Mouse (Mus musculus) limb, embryonic 11.5 days (tissue): ENCODE measurements around the gene Zc3hc1. TPM values are rescaled to one million over a fixed set of nuclear protein-coding genes. Genes with fewer than 3 reads are reported as not detected.

Experiments used
- ATAC-seq: fragments of 200-750 bp; cut with Nextera tagmentation; 2 replicates; pipeline ENCODE4 v1.8.0; 2017; ENCODE audit warnings: low read depth; ENCODE audit not compliant: insufficient number of reproducible peaks, low FRiP score, low TSS enrichment
- DNase-seq: peaks from one replicate; pipeline ENCODE4 v3.0.0-alpha.2; 2015; ENCODE audit warnings: low spot score
- H3K27ac ChIP-seq: fragments of 300-500 bp; sonication (generic); replicated peaks from 2 replicates; pipeline ENCODE4 v1.5.1; 2014; ENCODE audit warnings: low read depth, mild to moderate bottlenecking, low read length
- H3K27me3 ChIP-seq: fragments of 300-500 bp; sonication (generic); 2 replicates; pipeline ENCODE4 v1.6.1; 2014; ENCODE audit warnings: mild to moderate bottlenecking, low read length, mixed read lengths; ENCODE audit not compliant: control insufficient read depth, insufficient read depth
- H3K36me3 ChIP-seq: fragments of 300-500 bp; sonication (generic); 2 replicates; pipeline ENCODE4 v1.6.1; 2014; ENCODE audit warnings: mild to moderate bottlenecking, low read length, moderate library complexity, mixed read lengths; ENCODE audit not compliant: control insufficient read depth, insufficient read depth
- H3K4me1 ChIP-seq: fragments of 300-500 bp; sonication (generic); 2 replicates; pipeline ENCODE4 v1.6.1; 2014; ENCODE audit warnings: low read length, mixed read lengths; ENCODE audit not compliant: control insufficient read depth, insufficient read depth
- H3K4me2 ChIP-seq: fragments of 300-500 bp; sonication (generic); 2 replicates; pipeline ENCODE4 v1.6.1; 2014; ENCODE audit warnings: low read depth, mild to moderate bottlenecking, moderate library complexity; ENCODE audit not compliant: severe bottlenecking
- H3K4me3 ChIP-seq: fragments of 300-500 bp; sonication (generic); 2 replicates; pipeline ENCODE4 v1.5.1; 2014; ENCODE audit warnings: low read depth, low read length
- H3K9ac ChIP-seq: fragments of 300-500 bp; sonication (generic); 2 replicates; pipeline ENCODE4 v1.6.1; 2014; ENCODE audit warnings: mild to moderate bottlenecking, low read length
- H3K9me3 ChIP-seq: fragments of 300-500 bp; sonication (generic); 2 replicates; pipeline ENCODE4 v1.6.1; 2016; ENCODE audit warnings: low read length; ENCODE audit not compliant: control insufficient read depth
- WGBS: fragments of 180-500 bp; shearing (Covaris S2); extraction: QIAGEN DNeasy Blood & Tissue Kit; methylation state at CpG from one replicate; pipeline ENCODE4 v1.1.7; 2014; 5-methylcytosine and 5-hydroxymethylcytosine counted together
- polyA plus RNA-seq: library from polyadenylated mRNA; unstranded; fragments of >200 nt; fragmentation: Nextera tagmentation; extraction: Ambion mirVana; gene quantifications from 2 replicates; pipeline ENCODE4 v1.2.1, GENCODE M21; 2014

The Zc3hc1 gene
- polyA plus RNA-seq, 1 experiment from 2014 or later = 93.7 TPM

DNA sequence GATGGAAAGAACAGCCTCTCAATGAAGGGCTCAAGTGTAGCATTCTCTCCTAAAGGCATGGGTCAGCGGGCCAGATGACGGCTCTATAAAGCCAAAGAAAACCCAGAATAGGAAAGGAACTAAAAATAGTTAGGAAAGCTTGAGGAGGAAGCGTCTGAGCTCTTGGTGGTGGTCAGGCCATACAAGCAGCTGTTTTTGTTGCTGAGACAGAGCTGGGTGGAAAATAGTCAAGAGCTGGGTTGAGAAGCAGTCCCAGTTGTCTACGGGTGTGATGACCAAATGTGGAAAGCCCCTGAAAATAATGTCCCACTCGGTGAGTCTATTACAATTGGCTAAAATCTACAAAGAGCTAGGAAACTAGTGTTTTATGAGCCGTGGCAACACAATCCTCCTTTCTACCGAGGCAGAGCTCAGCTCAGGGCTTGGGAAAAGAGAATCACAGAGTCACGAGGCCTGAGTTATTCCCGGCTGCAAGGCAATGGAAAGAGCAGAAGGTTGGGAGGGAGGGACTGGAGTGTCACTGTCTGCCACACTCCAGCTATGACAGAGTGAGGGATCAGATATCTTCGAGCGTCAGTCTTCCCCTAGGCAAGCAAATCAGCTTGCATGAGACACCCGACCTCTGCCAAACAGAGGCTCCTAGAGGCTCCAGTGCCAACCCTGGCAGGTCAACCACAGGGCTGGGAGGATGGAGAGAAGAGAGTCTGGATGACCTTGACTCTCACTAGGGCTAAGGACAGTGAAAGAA, 30.9 kb downstream of the Zc3hc1 start:
- DNase-seq = no peak
- Histone ChIP-seq H3K4me2 (no peak overlapping the region), H3K36me3 (no peaks in the 10 kb centered on the region; the same call in 1 of the 2 replicates), H3K4me3 (no peak overlapping the region), H3K9ac (no peak overlapping the region), H3K27me3 (no peaks in the 10 kb centered on the region), H3K9me3 (no peaks in the 10 kb centered on the region), H3K27ac (no peak overlapping the region), H3K4me1 (no peaks in the 10 kb centered on the region)
- WGBS = 72% methylated on average over 12 of the region's 12 CpGs
- ATAC-seq = no peak

DNA sequence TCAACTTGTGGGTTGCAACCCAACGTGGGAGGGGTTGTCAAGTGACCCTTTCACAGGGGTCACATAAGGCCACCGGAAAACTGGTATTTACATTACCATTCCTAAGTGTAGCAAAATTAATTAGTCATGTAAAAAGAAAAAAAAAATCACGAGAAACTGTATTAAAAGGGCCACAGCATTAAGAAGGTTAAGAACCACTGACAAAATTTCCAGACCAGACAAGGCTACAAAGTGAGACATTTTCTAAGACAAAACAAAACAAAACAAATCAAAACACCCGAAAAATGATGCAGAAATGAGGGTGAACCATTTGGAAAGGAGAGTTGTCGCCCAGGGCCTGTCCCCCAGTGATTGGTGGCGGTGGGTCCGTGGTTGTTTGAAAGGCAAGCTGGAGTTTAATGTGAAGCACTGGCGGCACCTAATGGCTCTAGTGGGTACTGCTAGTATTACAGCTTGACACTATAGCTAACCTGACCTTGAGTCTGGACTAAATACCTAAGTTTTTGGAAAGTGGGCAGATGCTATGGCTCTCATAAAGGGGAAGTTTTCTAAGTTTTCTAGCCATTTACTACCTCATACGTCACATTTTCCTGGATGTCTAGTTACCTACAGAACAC, 33.2 kb downstream of the Zc3hc1 start:
- H3K27ac ChIP-seq = no peak overlapping the region

GRCm38 (mm10) chr6:30356680-30357079, 34.1 kb downstream of the Zc3hc1 start:
- Histone ChIP-seq H3K9me3 (no peaks in the 10 kb centered on the region), H3K36me3 (no peaks in the 10 kb centered on the region), H3K9ac (no peak overlapping the region), H3K27ac (no peak overlapping the region), H3K4me3 (no peak overlapping the region), H3K27me3 (no peaks in the 10 kb centered on the region), H3K4me1 (no peaks in the 10 kb centered on the region), H3K4me2 (no peak overlapping the region)
- DNase-seq (no peak), ATAC-seq (no peak)
- WGBS = 90% methylated on average over 12 of the region's 12 CpGs

More for the DNA sequence above, 33.2 kb downstream of the Zc3hc1 start:
- Histone ChIP-seq H3K9me3 (no peaks in the 10 kb centered on the region), H3K4me2 (no peak overlapping the region), H3K27me3 (no peaks in the 10 kb centered on the region), H3K9ac (no peak overlapping the region), H3K36me3 (no peaks in the 10 kb centered on the region), H3K4me3 (no peak overlapping the region), H3K4me1 (no peaks in the 10 kb centered on the region)
- WGBS = 24% methylated on average over 9 of the region's 9 CpGs
- ATAC-seq (no peak), DNase-seq (peak; percentile 91)

- H3K9me3 ChIP-seq = no peaks in the 10 kb centered on the region
- H3K36me3 ChIP-seq = no peaks in the 10 kb centered on the region
- DNase-seq (no peak), ATAC-seq (no peak)
- WGBS = 81% methylated on average over 5 of the region's 5 CpGs
- H3K27ac ChIP-seq = no peak overlapping the region
- no peak overlapping the region for H3K9ac ChIP-seq
- no peak overlapping the region for H3K4me2 ChIP-seq
- no peak overlapping the region for H3K4me3 ChIP-seq
- no peaks in the 10 kb centered on the region for H3K4me1 ChIP-seq
- no peaks in the 10 kb centered on the region for H3K27me3 ChIP-seq
These were observed 34.7 kb downstream of the Zc3hc1 start for GRCm38 (mm10) chr6:30356161-30356560.

- H3K9me3 ChIP-seq = no peaks in the 10 kb centered on the region
- 85% methylated on average over 8 of the region's 8 CpGs for WGBS
- no peak overlapping the region for H3K9ac ChIP-seq
- ATAC-seq (no peak), DNase-seq (no peak)
- H3K4me2 ChIP-seq = no peak overlapping the region
- H3K36me3 ChIP-seq = no peaks in the 10 kb centered on the region
- H3K4me3 ChIP-seq = no peak overlapping the region
- H3K4me1 ChIP-seq = no peaks in the 10 kb centered on the region
- H3K27me3 ChIP-seq = no peaks in the 10 kb centered on the region
- no peak overlapping the region for H3K27ac ChIP-seq
These were observed 35.1 kb downstream of the Zc3hc1 start for GRCm38 (mm10) chr6:30355701-30356100.

DNA sequence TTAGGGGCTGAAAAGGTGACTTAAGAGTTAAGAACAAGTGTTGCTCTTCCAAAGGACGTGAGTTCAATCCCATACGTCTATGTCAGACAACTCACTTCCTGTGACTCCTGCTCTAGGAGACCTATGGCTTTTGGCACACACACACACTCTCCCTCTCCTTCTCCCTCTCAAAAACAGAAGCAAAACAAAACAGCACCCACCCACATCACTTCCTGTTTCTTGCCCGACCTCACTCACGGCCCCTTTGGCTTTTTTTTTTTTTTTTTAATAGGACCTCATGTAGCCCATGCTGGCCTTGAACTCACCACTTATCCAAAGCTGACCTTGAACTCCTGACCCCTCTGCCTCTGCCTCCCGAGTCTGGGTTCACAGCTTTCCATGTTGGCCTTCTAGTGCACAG, 36.1 kb downstream of the Zc3hc1 start:
- Histone ChIP-seq H3K9ac (no peak overlapping the region), H3K4me3 (no peak overlapping the region), H3K27me3 (no peaks in the 10 kb centered on the region), H3K9me3 (no peaks in the 10 kb centered on the region), H3K27ac (no peak overlapping the region), H3K4me2 (no peak overlapping the region), H3K36me3 (no peaks in the 10 kb centered on the region), H3K4me1 (no peaks in the 10 kb centered on the region)
- 45% methylated on average over 5 of the region's 5 CpGs for WGBS
- DNase-seq = no peak
- no peak for ATAC-seq

- H3K4me1 ChIP-seq = no peaks in the 10 kb centered on the region
- no peaks in the 10 kb centered on the region for H3K9me3 ChIP-seq
- H3K4me2 ChIP-seq = no peak overlapping the region
- DNase-seq = no peak
- H3K27ac ChIP-seq = no peak overlapping the region
- no peaks in the 10 kb centered on the region for H3K36me3 ChIP-seq
- no peak overlapping the region for H3K4me3 ChIP-seq
- no peak overlapping the region for H3K9ac ChIP-seq
- ATAC-seq = no peak
- 75% methylated on average over 8 of the region's 8 CpGs for WGBS
- no peaks in the 10 kb centered on the region for H3K27me3 ChIP-seq
These were observed 37.2 kb downstream of the Zc3hc1 start for GRCm38 (mm10) chr6:30353661-30354060.

- ATAC-seq = no peak
- Histone ChIP-seq H3K9ac (no peak overlapping the region), H3K4me1 (no peaks in the 10 kb centered on the region), H3K36me3 (no peaks in the 10 kb centered on the region), H3K9me3 (no peaks in the 10 kb centered on the region), H3K4me2 (no peak overlapping the region), H3K27ac (no peak overlapping the region), H3K4me3 (no peak overlapping the region), H3K27me3 (no peaks in the 10 kb centered on the region)
- no peak for DNase-seq
- 56% methylated on average over 8 of the region's 8 CpGs for WGBS
These were observed 38.1 kb downstream of the Zc3hc1 start for GRCm38 (mm10) chr6:30352762-30353161.
